Mouse (Mus musculus): Measurements from ENCODE around the gene Vldlr. TPM values are rescaled to one million over a fixed set of nuclear protein-coding genes. Genes with fewer than 3 reads are reported as not detected.

The Vldlr gene
- total and polyA plus RNA-seq, 3 experiments, result not detected

DNA sequence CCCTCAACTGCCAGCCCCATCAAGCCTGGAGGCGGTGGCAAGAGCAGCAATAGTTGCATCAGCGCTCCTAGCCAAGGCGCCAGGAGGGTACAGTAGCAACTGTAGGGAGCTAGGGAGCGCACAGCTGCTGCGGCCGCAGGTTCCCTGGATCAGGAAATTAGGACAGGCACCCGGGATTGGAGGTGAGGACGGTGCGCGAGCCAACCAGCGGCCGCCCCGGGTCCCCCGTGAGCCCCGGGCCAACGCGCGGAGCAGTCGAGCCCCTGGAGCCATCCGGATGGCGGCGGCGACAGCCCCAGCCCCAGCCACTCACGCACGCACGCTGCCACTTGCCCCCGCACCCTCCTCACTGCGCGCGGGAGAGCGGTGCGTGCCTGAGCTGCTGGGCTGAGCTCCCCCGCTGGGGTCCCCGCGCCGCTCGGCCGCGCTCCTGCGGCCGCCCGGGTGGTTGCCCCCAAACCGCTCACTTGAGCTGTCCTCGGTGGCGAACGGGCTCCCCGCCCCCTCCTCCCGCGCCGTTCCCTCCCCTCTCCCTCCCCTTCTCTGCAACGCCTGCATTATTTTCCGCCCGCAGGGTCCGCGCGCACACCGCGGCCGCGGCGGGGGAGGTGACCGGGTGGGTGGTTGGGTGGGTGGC, 601 bp downstream of the Vldlr start:
- Histone ChIP-seq H3K9ac (ENCODE audit: control insufficient read depth, low read depth, low read length, poor library complexity, severe bottlenecking) (no peak overlapping the region), H3K79me2 (ENCODE audit: control insufficient read depth, insufficient read depth, low read length, poor library complexity) (no peaks in the 10 kb centered on the region), H3K9me3 (replicated peaks; ENCODE audit: insufficient read depth, low read length) (no peaks in the 10 kb centered on the region), H3K36me3 (ENCODE audit: control insufficient read depth in 1 of 2, insufficient read depth in 2 of 2, low read length in 2 of 2) (no peaks in the 10 kb centered on the region), H3K4me1 (ENCODE audit: control insufficient read depth in 1 of 2, insufficient read depth in 2 of 2, low read length in 2 of 2) (no peaks in the 10 kb centered on the region), H3K4me3 (ENCODE audit: control insufficient read depth in 1 of 2, insufficient read depth in 1 of 2, low read depth in 2 of 2, low read length in 2 of 2) (no peak overlapping the region), H3K27me3 (ENCODE audit: control insufficient read depth in 1 of 2, insufficient read depth in 2 of 2, low read length in 2 of 2) (no peaks in the 10 kb centered on the region), H3K27ac (ENCODE audit: control insufficient read depth, low read depth, low read length) (no peak overlapping the region)
- DNase-seq (ENCODE audit: low read depth, low spot score), result no peak
- TF ChIP-seq TCF12 (IDR thresholded peaks at IDR 0.05; ENCODE audit: low read depth, low read length) (no peak), ZKSCAN1 (IDR thresholded peaks at IDR 0.05; ENCODE audit: low read depth, low read length) (no peak), SIN3A (IDR thresholded peaks at IDR 0.05; ENCODE audit: low read length) (no peak), UBTF (IDR thresholded peaks at IDR 0.05; ENCODE audit: borderline replicate concordance, insufficient read depth, low read depth, low read length) (no peak), EP300 (IDR thresholded peaks at IDR 0.05; ENCODE audit: low read depth in 1 of 2, low read length in 2 of 2) (no peak), POLR2A (IDR thresholded peaks at IDR 0.05; ENCODE audit: control insufficient read depth in 1 of 2, insufficient read depth in 1 of 2, low read depth in 1 of 2, low read length in 2 of 2, poor library complexity in 1 of 2) (no peak), MAZ (IDR thresholded peaks at IDR 0.05; ENCODE audit: low read depth, low read length) (no peak), SMC3 (IDR thresholded peaks at IDR 0.05; ENCODE audit: low read depth, low read length) (no peak), MXI1 (IDR thresholded peaks at IDR 0.05; ENCODE audit: low read depth, low read length) (no peak), ZNF384 (IDR thresholded peaks at IDR 0.05; ENCODE audit: low read depth, low read length) (no peak), HCFC1 (IDR thresholded peaks at IDR 0.05; ENCODE audit: low read depth, low read length) (no peak), KAT2A (conservative IDR thresholded peaks at IDR 0.05; ENCODE audit: low read depth, low read length) (no peak)

DNA sequence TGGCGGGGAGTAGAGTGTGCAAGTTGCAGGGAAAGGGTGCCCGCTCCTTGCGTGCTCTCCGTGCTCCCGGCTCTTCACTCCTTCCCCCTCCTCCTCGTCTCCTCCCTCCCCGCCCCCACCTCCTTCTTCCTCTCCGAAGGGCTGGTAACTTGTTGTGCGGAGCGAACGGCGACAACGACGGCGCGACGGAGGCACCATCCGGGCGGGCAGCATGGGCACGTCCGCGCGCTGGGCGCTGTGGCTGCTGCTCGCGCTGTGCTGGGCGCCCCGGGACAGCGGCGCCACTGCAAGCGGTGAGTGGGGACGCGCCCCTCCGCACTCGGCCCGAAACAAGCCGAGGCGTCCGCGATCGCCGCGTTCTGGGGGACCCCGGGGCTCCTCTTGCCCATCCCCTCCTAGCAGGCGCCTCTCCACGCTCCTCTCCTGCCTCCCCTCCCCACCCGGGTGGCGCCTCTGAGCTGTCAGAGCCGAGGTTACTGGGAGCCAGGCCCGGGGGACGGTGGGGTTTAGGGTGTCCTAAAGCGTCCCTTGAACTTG, 1.2 kb downstream of the Vldlr start:
- Histone ChIP-seq H3K36me3 (ENCODE audit: control insufficient read depth in 1 of 2, insufficient read depth in 2 of 2, low read length in 2 of 2) (no peaks in the 10 kb centered on the region), H3K9ac (ENCODE audit: control insufficient read depth, low read depth, low read length, poor library complexity, severe bottlenecking) (no peak overlapping the region), H3K4me1 (ENCODE audit: control insufficient read depth in 1 of 2, insufficient read depth in 2 of 2, low read length in 2 of 2) (no peaks in the 10 kb centered on the region), H3K4me3 (ENCODE audit: control insufficient read depth in 1 of 2, insufficient read depth in 1 of 2, low read depth in 2 of 2, low read length in 2 of 2) (no peak overlapping the region), H3K9me3 (replicated peaks; ENCODE audit: insufficient read depth, low read length) (no peaks in the 10 kb centered on the region), H3K27ac (ENCODE audit: control insufficient read depth, low read depth, low read length) (no peak overlapping the region), H3K79me2 (ENCODE audit: control insufficient read depth, insufficient read depth, low read length, poor library complexity) (no peaks in the 10 kb centered on the region), H3K27me3 (ENCODE audit: control insufficient read depth in 1 of 2, insufficient read depth in 2 of 2, low read length in 2 of 2) (no peaks in the 10 kb centered on the region)
- no peak for TF ChIP-seq NRF1 (IDR thresholded peaks at IDR 0.05; ENCODE audit: insufficient read depth, low read depth, low read length, poor library complexity, severe bottlenecking)
- TF ChIP-seq ZC3H11A (IDR thresholded peaks at IDR 0.05; ENCODE audit: low read depth, low read length), result no peak
- no peak for TF ChIP-seq TAL1 (IDR thresholded peaks at IDR 0.05; ENCODE audit: low read length)
- no peak for TF ChIP-seq NELFE (IDR thresholded peaks at IDR 0.05; ENCODE audit: low read depth, low read length)
- TF ChIP-seq MEF2A (IDR thresholded peaks at IDR 0.05; ENCODE audit: extremely low read depth, insufficient replicate concordance, low read depth, low read length, poor library complexity, severe bottlenecking), result no peak
- no peak for TF ChIP-seq ELF1 (IDR thresholded peaks at IDR 0.05; ENCODE audit: low read depth, low read length)
- no peak for TF ChIP-seq CHD2 (IDR thresholded peaks at IDR 0.05; ENCODE audit: low read length)
- TF ChIP-seq ZNF384 (IDR thresholded peaks at IDR 0.05; ENCODE audit: low read depth, low read length), result no peak
- no peak for TF ChIP-seq TCF12 (IDR thresholded peaks at IDR 0.05; ENCODE audit: low read depth, low read length)
- no peak for TF ChIP-seq POLR2A (IDR thresholded peaks at IDR 0.05; ENCODE audit: control insufficient read depth in 1 of 2, insufficient read depth in 1 of 2, low read depth in 1 of 2, low read length in 2 of 2, poor library complexity in 1 of 2)
- no peak for TF ChIP-seq MYB (IDR thresholded peaks at IDR 0.05; ENCODE audit: low read depth, low read length)
- no peak for TF ChIP-seq ZMIZ1 (IDR thresholded peaks at IDR 0.05; ENCODE audit: low read depth, low read length)
- TF ChIP-seq BHLHE40 (IDR thresholded peaks at IDR 0.05; ENCODE audit: borderline replicate concordance, low read depth, low read length), result no peak
- no peak for DNase-seq (ENCODE audit: low read depth, low spot score)
